Mouse (Mus musculus): ENCODE results near the gene Prkd3. TPM values are rescaled to one million over a fixed set of nuclear protein-coding genes. Genes with fewer than 3 reads are reported as not detected.

Prkd3 gene
- total and polyA plus RNA-seq, 3 experiments, result 3.4 to 24.8 (median 22.7) TPM

- DNase-seq, result no peak
These were observed 20.8 kb downstream of the Prkd3 start for GRCm38 (mm10) chr17:78999745-79000270.

GRCm38 (mm10) chr17:78999189-78999588 is 21.4 kb downstream of the Prkd3 start:
- DNase-seq, result no peak

GRCm38 (mm10) chr17:78998130-78998529 is 22.5 kb downstream of the Prkd3 start:
- no peak for DNase-seq

GRCm38 (mm10) chr17:78994931-78995820 is 25.4 kb downstream of the Prkd3 start:
- DNase-seq, result peak; percentile 61

GRCm38 (mm10) chr17:78994382-78994781 is 26.2 kb downstream of the Prkd3 start:
- DNase-seq, result no peak

GRCm38 (mm10) chr17:78993670-78994069 is 26.9 kb downstream of the Prkd3 start:
- no peak for DNase-seq

GRCm38 (mm10) chr17:78992303-78993027 is 28.2 kb downstream of the Prkd3 start:
- DNase-seq, result no peak

GRCm38 (mm10) chr17:78991549-78991948 is 29.1 kb downstream of the Prkd3 start:
- DNase-seq, result no peak

GRCm38 (mm10) chr17:78989015-78989414 is 31.6 kb downstream of the Prkd3 start:
- DNase-seq, result no peak

- no peak for DNase-seq
These were observed 36.9 kb downstream of the Prkd3 start for GRCm38 (mm10) chr17:78983736-78984135.

- no peak for DNase-seq
These were observed 37.5 kb downstream of the Prkd3 start for GRCm38 (mm10) chr17:78983166-78983565.

- no peak for DNase-seq
These were observed 52.1 kb downstream of the Prkd3 start for GRCm38 (mm10) chr17:78968500-78968899.

- no peak for DNase-seq
These were observed 54.3 kb downstream of the Prkd3 start for GRCm38 (mm10) chr17:78966092-78966883.

- DNase-seq, result no peak
These were observed 56.2 kb downstream of the Prkd3 start for GRCm38 (mm10) chr17:78964387-78964786.

GRCm38 (mm10) chr17:78959473-78959872 is 61.1 kb downstream of the Prkd3 start:
- no peak for DNase-seq

GRCm38 (mm10) chr17:78953240-78953639 is 67.4 kb downstream of the Prkd3 start:
- no peak for DNase-seq

GRCm38 (mm10) chr17:78952070-78952469 is 68.5 kb downstream of the Prkd3 start:
- DNase-seq, result no peak

GRCm38 (mm10) chr17:78951225-78951624 is 69.4 kb downstream of the Prkd3 start:
- no peak for DNase-seq

- DNase-seq, result no peak
These were observed 78.0 kb downstream of the Prkd3 start for GRCm38 (mm10) chr17:78942579-78942978.

GRCm38 (mm10) chr17:78938927-78939326 is 81.7 kb downstream of the Prkd3 start:
- DNase-seq, result no peak

GRCm38 (mm10) chr17:78937229-78937853 is 83.3 kb downstream of the Prkd3 start:
- peak; percentile 10 for DNase-seq

Measured in adrenal gland, adult 2 months (tissue).